Mouse (Mus musculus): ENCODE measurements around the gene Gm2022. TPM values are rescaled to one million over a fixed set of nuclear protein-coding genes. Genes with fewer than 3 reads are reported as not detected.

The Gm2022 gene
- not detected in 2 replicates for polyA plus RNA-seq (2012; ENCODE audit: low replicate concordance)

DNA sequence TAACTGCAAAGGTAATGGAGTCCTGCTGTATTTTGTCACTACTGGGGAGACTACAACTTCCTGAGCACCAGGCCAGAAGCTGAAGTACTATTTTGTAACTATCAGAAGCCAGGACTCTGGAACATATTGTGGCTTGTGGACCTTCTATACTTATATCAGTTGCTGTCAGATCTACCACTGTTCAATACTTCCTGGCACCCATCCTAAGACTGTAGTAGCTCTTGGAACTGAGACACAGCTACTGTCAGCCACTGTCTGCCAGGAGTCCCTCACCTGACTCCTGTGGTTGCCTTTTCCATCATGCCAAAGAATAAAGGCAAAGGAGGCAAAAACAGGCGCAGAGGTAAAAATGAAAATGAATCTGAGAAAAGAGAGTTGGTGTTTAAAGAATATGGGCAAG, at the start of gene Gm2022:
Gene Gm2022, plus strand, starts transcription at position 301 of the 400 bp plus-strand sequence.

DNA sequence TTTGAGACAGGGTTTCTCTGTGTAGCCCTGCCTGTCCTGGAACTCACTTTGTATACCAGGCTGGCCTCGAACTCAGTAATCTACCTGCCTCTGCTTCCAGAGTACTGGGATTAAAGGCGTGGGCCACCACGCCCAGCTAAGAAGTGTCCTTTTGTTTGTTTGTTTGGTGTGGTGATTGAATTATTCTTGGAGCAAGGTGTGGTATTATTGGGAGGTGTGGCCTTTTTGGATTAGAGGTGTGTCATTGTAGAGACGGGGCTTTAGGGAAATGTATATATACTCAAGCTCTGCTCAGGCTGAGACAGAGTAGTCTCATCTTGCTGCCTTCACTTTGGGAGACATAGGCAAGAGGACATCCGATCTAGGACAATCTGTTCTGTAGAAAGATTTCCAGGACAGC, 21.4 kb upstream of the Gm2022 start, which contains the start of gene Gm2016:
Gene Gm2016, plus strand, starts transcription at position 301 of the 400 bp plus-strand sequence.

DNA sequence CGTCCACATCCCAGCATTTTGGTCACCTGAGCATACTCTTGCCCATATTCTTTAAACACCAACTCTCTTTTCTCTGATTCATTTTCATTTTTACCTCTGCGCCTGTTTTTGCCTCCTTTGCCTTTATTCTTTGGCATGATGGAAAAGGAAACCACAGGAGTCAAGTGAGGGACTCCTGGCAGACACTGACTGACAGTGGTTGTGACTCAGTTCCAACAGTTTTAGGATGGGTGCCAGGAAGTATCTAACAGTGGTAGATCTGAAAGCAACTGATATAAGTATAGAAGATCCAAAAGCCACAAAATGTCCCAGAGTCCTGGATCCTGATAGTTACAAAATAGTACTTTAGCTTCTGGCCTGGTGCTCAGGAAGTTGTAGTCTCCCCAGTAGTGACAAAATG, 24.6 kb downstream of the Gm2022 start, which contains the start of gene Gm2035:
Gene Gm2035, minus strand, starts transcription at position 137 of the 400 bp plus-strand sequence.

Other genes with a start within 250 kb of the Gm2022 start
- not detected in 2 replicates for gene Gm21319, start 119.6 kb upstream of the Gm2022 start, polyA plus RNA-seq (2012; ENCODE audit: low replicate concordance)
- not detected in 2 replicates for gene Gm21936, start 99.9 kb upstream of the Gm2022 start, polyA plus RNA-seq (2012; ENCODE audit: low replicate concordance)
- not detected in 2 replicates for gene BB287469, start 78.8 kb upstream of the Gm2022 start, polyA plus RNA-seq (2012; ENCODE audit: low replicate concordance)
- gene Gm2001, start 53.0 kb upstream of the Gm2022 start, polyA plus RNA-seq (2012; ENCODE audit: low replicate concordance) = not detected in 2 replicates
- not detected in 2 replicates for gene Gm2016, start 21.3 kb upstream of the Gm2022 start, polyA plus RNA-seq (2012; ENCODE audit: low replicate concordance)
- gene Gm2035, start 24.5 kb downstream of the Gm2022 start, polyA plus RNA-seq (2012; ENCODE audit: low replicate concordance) = not detected in 2 replicates
- gene Gm2042, start 58.7 kb downstream of the Gm2022 start, polyA plus RNA-seq (2012; ENCODE audit: low replicate concordance) = 0.21 TPM in 1 of 2 replicates, not detected in the other
- not detected in 2 replicates for gene Gm2075, start 116.5 kb downstream of the Gm2022 start, polyA plus RNA-seq (2012; ENCODE audit: low replicate concordance)
- not detected in 2 replicates for gene Gm6803, start 123.4 kb downstream of the Gm2022 start, polyA plus RNA-seq (2012; ENCODE audit: low replicate concordance)
- not detected in 2 replicates for gene Gm2056, start 131.6 kb downstream of the Gm2022 start, polyA plus RNA-seq (2012; ENCODE audit: low replicate concordance)
- not detected in 2 replicates for gene Gm16368, start 188.3 kb downstream of the Gm2022 start, polyA plus RNA-seq (2012; ENCODE audit: low replicate concordance)

Data from hematopoietic multipotent progenitor cell, adult 10-12 weeks (in vitro differentiated cells).